Mouse (Mus musculus) layer of hippocampus, adult 9-11 months (tissue): ENCODE results near the gene Isg20l2.
"Not testable (repeated sequence)": the region's sequence is repeated elsewhere in the genome, so short reads cannot be mapped to it uniquely, and the experiment has no call there.

Experiments used
- DNase-seq: peaks from one replicate; pipeline ENCODE4 v3.0.0; 2022

The Isg20l2 gene

GRCm38 (mm10) chr3:87930078-87930795 lies at the start of gene Isg20l2, which contains the start of gene Rrnad1:
Gene Isg20l2, plus strand, starts transcription at chr3:87930314.
Gene Rrnad1, minus strand, starts transcription at chr3:87930717.
- DNase-seq, result peak; percentile 97

DNA sequence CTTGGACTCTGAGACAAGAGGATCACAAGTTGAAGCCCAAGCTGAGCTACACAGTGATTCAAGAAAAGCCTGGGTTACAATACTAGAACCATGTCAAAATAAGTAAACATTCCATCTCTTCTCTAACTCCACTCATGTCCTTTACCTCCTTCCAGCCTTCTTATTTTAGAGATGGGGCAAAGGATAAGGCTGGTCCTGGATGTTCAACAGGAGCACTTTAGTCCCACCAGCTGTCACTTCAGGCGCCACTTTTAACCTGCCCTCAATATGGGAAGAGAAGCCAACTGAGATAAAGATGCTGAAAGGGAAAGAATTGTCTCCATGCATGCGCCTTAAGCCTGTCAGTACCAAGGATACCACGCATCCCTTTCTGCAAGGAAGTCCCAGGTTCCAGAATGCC lies 45.8 kb upstream of the Isg20l2 start:
- DNase-seq, result no peak

DNA sequence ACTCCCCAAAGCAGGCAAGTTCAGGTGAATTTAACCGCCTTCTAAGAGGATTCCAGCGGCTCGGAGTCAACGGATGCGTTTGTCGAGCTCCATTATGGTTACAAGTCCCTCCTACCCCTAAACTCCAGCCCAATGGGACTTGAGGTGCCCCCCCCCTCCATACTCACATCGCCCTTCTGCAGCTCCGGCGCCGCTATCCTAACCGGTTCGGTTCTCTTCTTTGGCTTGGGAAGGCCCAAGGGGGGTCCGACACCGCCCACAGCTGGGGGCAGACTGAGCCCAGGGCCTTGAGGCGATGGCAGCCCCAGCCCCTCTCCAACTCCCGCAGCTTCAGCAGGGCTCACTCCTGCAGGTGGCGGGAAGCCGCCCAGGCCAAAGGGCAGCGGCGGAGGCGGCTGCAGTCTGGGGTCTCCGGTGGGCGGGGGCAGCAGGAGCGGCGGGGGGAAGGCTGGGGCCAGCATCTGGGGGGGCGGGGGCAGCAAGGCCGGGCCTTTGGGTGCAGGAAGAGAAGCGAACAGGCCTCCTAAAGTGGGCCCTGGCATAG lies 45.3 kb upstream of the Isg20l2 start:
- DNase-seq, result peak; percentile 46

GRCm38 (mm10) chr3:87885281-87886003 lies 44.7 kb upstream of the Isg20l2 start, which contains the start of gene Prcc:
Gene Prcc, minus strand, starts transcription at chr3:87885608.
- DNase-seq, result peak; percentile 99

GRCm38 (mm10) chr3:87886004-87886365 lies 44.1 kb upstream of the Isg20l2 start:
- DNase-seq, result no peak

DNA sequence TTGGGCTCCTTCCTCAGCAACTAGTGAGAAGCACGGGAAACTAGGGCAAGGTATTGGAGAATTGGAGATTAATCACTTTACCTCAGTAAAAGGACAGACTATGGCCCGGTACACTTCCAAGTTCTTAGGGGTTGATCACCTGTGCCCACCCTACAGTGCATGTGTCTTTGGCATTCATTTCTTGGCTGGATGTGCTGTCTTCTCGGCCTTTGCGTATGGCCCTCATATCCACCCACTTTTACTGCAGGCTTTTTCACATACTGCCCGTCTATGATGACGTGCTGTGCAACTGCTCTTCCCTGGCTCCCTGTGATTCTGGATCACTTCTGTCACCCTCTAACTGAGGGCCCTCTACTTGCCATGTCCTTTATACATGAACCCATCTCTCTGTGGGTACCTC lies 43.7 kb upstream of the Isg20l2 start:
- no peak for DNase-seq

GRCm38 (mm10) chr3:87887400-87887799 lies 42.7 kb upstream of the Isg20l2 start:
- not testable (repeated sequence) for DNase-seq

GRCm38 (mm10) chr3:87891481-87891880 lies 38.6 kb upstream of the Isg20l2 start:
- no peak for DNase-seq

GRCm38 (mm10) chr3:87893367-87893905 lies 36.7 kb upstream of the Isg20l2 start:
- no peak for DNase-seq

- DNase-seq, result no peak
These were observed 30.8 kb upstream of the Isg20l2 start for GRCm38 (mm10) chr3:87899266-87899665.

DNA sequence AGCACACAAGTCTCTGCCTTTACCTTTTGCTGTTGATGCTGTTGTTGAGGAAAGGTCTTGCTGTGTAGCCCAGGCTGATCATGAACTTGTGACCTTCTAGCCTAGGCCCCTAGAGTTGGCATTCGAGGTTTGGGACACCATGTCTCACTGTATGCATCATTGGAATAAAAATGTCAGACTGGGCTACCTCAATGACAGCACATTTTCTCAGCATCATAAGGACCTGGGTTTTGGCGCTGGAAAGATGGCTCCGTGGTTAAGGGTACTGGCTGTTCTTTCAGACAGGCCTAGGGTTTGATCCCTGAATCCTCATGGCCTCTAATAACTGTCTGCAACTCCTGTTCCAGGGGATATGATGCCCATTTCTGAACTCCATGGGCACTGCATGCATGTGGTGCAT lies 30.3 kb upstream of the Isg20l2 start:
- DNase-seq, result no peak

DNA sequence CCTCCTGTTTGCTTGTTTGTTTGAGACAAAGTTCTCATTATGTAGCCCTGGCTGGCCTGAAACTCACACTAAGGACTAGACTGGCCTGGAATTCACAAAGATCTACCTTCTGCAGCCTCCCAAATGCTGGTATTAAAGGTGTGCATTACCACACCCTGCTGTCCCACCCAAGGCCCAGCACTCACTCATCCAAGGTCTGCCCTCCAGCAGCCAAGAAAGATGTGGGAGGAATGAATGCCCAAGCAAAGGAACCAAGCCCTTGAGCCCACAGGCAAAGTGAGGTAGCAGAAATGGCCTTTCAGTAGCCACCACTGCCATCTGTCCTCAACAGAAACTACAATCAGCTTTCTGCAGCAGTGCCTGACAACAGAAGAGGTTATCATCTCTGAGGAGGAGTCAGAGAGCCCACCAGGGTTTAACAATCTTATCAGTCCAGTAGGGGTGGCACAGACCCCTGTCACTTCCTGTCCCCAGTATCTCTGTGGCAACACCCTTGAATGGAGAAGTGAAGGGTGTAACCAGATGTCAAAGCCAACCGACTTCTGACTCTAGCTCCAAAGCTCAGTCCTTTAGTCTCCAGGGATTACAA lies 29.0 kb upstream of the Isg20l2 start:
- DNase-seq, result no peak

DNA sequence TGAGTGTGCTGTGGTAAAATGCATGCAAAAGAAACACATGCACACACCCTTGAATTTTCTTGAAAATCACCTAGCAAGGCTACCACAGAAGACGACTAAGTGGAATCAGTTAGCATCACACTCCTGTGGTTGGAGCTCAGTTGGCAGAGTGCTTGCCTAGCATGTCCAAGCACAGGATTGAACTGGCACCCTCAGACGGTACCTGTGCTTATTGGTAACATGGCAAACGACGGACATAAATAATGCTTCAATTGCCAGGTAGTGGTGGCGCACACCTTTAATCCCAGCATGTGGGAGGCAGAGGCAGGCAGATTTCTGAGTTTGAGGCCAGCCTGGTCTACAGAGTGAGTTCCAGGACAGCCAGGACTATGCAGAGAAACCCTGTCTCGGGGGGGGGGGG lies 28.2 kb upstream of the Isg20l2 start:
- not testable (repeated sequence) for DNase-seq

- no peak for DNase-seq
These were observed 26.3 kb upstream of the Isg20l2 start for GRCm38 (mm10) chr3:87903821-87904220.

- DNase-seq, result peak; percentile 97
These were observed 24.1 kb upstream of the Isg20l2 start, which contains the start of gene Hdgf for GRCm38 (mm10) chr3:87905880-87906485. Gene Hdgf, plus strand, starts transcription at chr3:87906321.

DNA sequence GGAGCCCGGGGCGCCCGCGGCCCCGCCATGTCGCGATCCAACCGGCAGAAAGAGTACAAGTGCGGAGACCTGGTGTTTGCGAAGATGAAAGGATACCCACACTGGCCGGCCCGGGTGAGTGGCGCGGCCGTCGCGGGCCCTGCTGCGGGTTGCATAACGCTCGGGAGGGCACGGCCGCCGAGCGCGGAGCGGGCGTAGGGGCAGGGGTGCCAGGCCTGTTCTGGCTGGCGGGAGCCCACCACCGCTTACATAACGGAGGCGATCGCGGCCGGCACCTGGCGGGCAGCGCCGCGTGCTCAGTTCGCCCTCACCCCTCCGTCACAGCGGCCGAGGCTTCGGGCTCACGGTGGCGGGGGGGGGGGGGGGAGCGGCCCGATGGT lies 23.5 kb upstream of the Isg20l2 start:
- DNase-seq, result no peak

DNA sequence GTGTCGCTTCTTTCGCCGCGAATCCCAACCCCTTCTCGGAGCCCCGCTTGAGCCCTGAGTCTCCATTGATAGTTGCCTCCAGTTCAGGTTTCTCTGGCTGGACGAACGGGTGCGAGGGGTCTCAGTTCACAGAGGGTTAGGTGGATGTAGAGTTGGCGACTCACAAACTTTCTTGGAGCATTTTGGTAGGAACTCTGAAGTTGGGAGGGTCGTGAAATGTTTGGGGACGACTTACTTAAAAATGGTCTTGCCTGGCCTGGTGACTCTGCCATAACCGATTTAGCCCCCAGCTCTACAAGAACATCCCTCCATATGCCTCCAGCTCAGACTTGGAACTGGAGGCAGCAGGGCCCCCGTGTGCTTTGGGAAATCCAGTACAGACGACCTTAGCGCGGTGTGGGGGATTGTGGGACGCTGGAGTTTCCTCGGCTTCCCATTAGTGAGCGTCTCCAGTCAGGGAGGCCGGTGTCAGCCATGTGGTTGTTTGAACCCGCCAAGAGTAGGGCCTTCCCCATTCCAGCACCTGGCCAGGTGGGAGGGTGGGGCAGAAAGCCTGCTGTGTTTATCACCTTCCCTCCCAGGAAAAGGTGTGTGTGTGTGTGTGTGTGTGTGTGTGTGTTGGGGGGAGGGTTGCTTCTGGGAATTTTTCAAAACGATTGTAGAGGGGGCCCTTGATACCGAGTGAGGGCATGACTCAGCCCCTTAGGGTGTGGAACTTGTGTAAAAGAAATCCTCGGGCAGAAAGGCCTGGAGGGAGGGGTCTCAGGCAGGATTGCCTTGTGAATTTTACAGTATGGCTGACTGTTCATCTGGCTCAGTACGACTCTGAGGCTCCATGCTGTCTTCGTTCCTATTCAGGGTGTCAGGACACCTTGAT lies 22.9 kb upstream of the Isg20l2 start:
- no peak for DNase-seq

- no peak for DNase-seq
These were observed 22.2 kb upstream of the Isg20l2 start for GRCm38 (mm10) chr3:87907906-87908305.

GRCm38 (mm10) chr3:87909381-87909780 lies 20.7 kb upstream of the Isg20l2 start:
- no peak for DNase-seq

- no peak for DNase-seq
These were observed 20.2 kb upstream of the Isg20l2 start for GRCm38 (mm10) chr3:87909874-87910273.

DNA sequence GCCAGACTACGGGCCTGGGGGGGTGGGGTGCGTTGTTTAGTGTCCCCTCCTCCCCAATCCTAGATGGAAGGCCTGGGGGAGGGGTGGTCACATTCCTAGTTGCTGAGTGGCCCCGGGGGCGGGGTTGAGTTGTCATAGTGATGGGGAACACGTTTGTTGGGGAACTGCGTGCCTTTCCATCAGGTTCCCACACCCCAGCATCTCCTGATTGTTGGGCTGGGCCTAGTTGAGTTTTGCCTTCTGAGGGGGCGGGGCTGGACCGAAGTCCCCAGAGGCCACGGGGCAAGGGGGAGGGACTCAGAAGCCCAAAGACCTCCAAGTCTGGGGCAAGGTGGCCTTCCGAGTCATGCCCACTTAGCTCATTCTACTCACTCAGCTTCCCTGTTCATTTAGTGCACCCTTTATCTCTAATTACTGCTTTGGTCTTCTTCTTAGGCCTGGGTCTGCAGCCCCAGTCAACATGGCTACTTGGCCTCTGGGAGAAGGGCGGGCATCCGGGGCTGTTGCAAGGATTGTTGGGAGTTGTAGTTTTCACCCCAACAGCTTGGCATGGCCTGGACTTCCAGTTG lies 19.5 kb upstream of the Isg20l2 start:
- peak; percentile 83 for DNase-seq
